Mouse (Mus musculus) liver, postnatal 0 days (tissue): Measurements from ENCODE around the gene Vmn2r49. TPM values are rescaled to one million over a fixed set of nuclear protein-coding genes. Genes with fewer than 3 reads are reported as not detected.
"Not testable (repeated sequence)": the region's sequence is repeated elsewhere in the genome, so short reads cannot be mapped to it uniquely, and the experiment has no call there.

Source experiments
- ATAC-seq: fragments of 200-750 bp; cut with Nextera tagmentation; 2 replicates; pipeline ENCODE4 v1.8.0; 2017; ENCODE audit warnings: mild to moderate bottlenecking, moderate library complexity
- DNase-seq: peaks from one replicate; pipeline ENCODE4 v3.0.0-alpha.2; 2016
- H3K27ac ChIP-seq: fragments of 300-500 bp; sonication (generic); 2 replicates; pipeline ENCODE4 v1.5.1; 2014; ENCODE audit warnings: antibody characterized with exemption, moderate library complexity, mild to moderate bottlenecking, low read depth
- H3K27me3 ChIP-seq: fragments of 300-500 bp; sonication (generic); 2 replicates; pipeline ENCODE4 v1.6.1; 2014; ENCODE audit warnings: low read length, control low read depth, mixed read lengths; ENCODE audit not compliant: insufficient read depth
- H3K36me3 ChIP-seq: fragments of 300-500 bp; sonication (generic); replicated peaks from 2 replicates; pipeline ENCODE4 v1.6.1; 2014; ENCODE audit warnings: mild to moderate bottlenecking, control low read depth, low read length, moderate library complexity, mixed read lengths; ENCODE audit not compliant: insufficient read depth
- H3K4me1 ChIP-seq: fragments of 300-500 bp; sonication (generic); 2 replicates; pipeline ENCODE4 v1.6.1; 2014; ENCODE audit warnings: antibody characterized with exemption, mild to moderate bottlenecking, control low read depth; ENCODE audit not compliant: insufficient read depth
- H3K4me2 ChIP-seq: fragments of 300-500 bp; sonication (generic); 2 replicates; pipeline ENCODE4 v1.6.1; 2014; ENCODE audit warnings: low read depth, mild to moderate bottlenecking, low read length, moderate library complexity, mixed read lengths
- H3K4me3 ChIP-seq: fragments of 300-500 bp; sonication (generic); 2 replicates; pipeline ENCODE4 v1.5.1; 2014; ENCODE audit warnings: low read depth, low read length
- H3K9ac ChIP-seq: fragments of 300-500 bp; sonication (generic); replicated peaks from 2 replicates; pipeline ENCODE4 v1.6.1; 2014; ENCODE audit warnings: mild to moderate bottlenecking, moderate library complexity
- H3K9me3 ChIP-seq: fragments of 300-500 bp; sonication (generic); 2 replicates; pipeline ENCODE4 v1.6.1; 2016; ENCODE audit warnings: mild to moderate bottlenecking, control low read depth, low read length, mixed read lengths
- WGBS: fragments of 180-500 bp; shearing (Covaris S2); extraction: QIAGEN DNeasy Blood & Tissue Kit; methylation state at CpG from one replicate; pipeline ENCODE4 v1.1.7; 2014; ENCODE audit not compliant: insufficient replicate concordance; 5-methylcytosine and 5-hydroxymethylcytosine counted together
- polyA plus RNA-seq: library from polyadenylated mRNA; unstranded; fragments of >200 nt; fragmentation: Nextera tagmentation; extraction: Ambion mirVana; gene quantifications from 2 replicates; pipeline ENCODE4 v1.2.1, GENCODE M21; 2015

Gene Vmn2r49
- not detected in 2 replicates for polyA plus RNA-seq

- H3K27ac ChIP-seq, H3K4me3 ChIP-seq, H3K36me3 ChIP-seq, ATAC-seq, H3K9me3 ChIP-seq, H3K9ac ChIP-seq, DNase-seq, H3K27me3 ChIP-seq, H3K4me1 ChIP-seq, H3K4me2 ChIP-seq: not testable (repeated sequence)
- no CpG with 5 or more reads among the region's 2 CpGs for WGBS
These were observed at the start of gene Vmn2r49 for GRCm38 (mm10) chr7:9992157-9992556. Gene Vmn2r49, minus strand, starts transcription at chr7:9992257.

GRCm38 (mm10) chr7:9953485-9953884 is 38.6 kb downstream of the Vmn2r49 start, which contains the start of gene Vmn2r48:
Gene Vmn2r48, minus strand, starts transcription at chr7:9953585.
- 82% methylated on average over 2 of the region's 2 CpGs for WGBS
- H3K27me3 ChIP-seq, H3K36me3 ChIP-seq, ATAC-seq, H3K4me1 ChIP-seq, H3K4me2 ChIP-seq, H3K27ac ChIP-seq, H3K9me3 ChIP-seq, H3K4me3 ChIP-seq, H3K9ac ChIP-seq, DNase-seq: not testable (repeated sequence)

Other genes with a start within 250 kb of the Vmn2r49 start
- gene Vmn2r46, start 221.7 kb downstream of the Vmn2r49 start, polyA plus RNA-seq: not detected in 2 replicates
- not detected in 2 replicates for gene Vmn2r47, start 150.9 kb downstream of the Vmn2r49 start, polyA plus RNA-seq
- not detected in 2 replicates for gene Vmn2r48, start 38.7 kb downstream of the Vmn2r49 start, polyA plus RNA-seq
- not detected in 2 replicates for gene Vmn2r50, start 61.0 kb upstream of the Vmn2r49 start, polyA plus RNA-seq
- not detected in 2 replicates for gene Vmn2r51, start 113.5 kb upstream of the Vmn2r49 start, polyA plus RNA-seq
- gene Vmn2r52, start 184.3 kb upstream of the Vmn2r49 start, polyA plus RNA-seq: not detected in 2 replicates